Mouse (Mus musculus) G1E (cell line): ENCODE measurements at regions not wholly inside any gene's neighbourhood (a gene's known extent, or its start where the extent isn't known, plus 50 kb on each side); places are given as distances from the start of the nearest gene placed in this dataset.

Experiments
- CTCF ChIP-seq: IDR thresholded peaks from 2 replicates; pipeline ENCODE4 v1.5.1; 2012; ENCODE audit warnings: low read depth, low read length, inconsistent platforms, mixed read lengths
- GATA1 ChIP-seq: IDR thresholded peaks from 2 replicates; pipeline ENCODE4 v1.6.1; 2012; ENCODE audit warnings: borderline replicate concordance, low read length, inconsistent platforms, mixed read lengths
- GATA2 ChIP-seq: IDR thresholded peaks from 2 replicates; pipeline ENCODE4 v1.6.1; 2012; ENCODE audit warnings: low read depth, low read length, inconsistent platforms, borderline replicate concordance
- POLR2AphosphoS5 ChIP-seq: IDR thresholded peaks from 2 replicates; pipeline ENCODE4 v1.6.1; 2012; ENCODE audit warnings: low read depth, low read length, inconsistent platforms; ENCODE audit not compliant: insufficient replicate concordance
- TAL1 ChIP-seq: conservative IDR thresholded peaks from 2 replicates; pipeline ENCODE4 v1.6.1; 2012; ENCODE audit warnings: low read depth, low read length, inconsistent platforms, mixed read lengths

DNA sequence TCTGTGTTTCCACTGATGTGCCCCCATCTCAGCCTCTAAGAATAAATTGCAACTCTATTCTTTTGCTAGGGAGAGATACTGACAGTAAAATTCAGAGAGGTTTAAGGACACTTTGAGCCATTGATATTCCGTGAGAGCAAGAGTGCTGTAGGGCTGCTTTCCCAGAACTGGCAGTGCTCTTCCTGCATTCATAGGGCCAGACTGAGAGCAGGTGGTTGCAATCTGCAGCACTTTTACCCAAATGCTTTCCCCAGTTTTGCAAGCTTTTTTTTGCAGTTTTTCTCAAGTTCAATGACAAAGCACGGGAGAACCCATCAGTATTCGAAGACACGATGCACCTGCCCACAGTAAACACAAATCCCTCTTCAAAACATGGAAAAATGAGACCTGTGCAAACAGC lies 816.6 kb downstream of the Triml1 start:
- TF ChIP-seq CTCF (no peak), TAL1 (no peak), POLR2AphosphoS5 (no peak), GATA1 (no peak), GATA2 (no peak)
